21 mouse cellular contexts compared by ENCODE assay signal in genomic region chr13:75719645-75720044, GRCm38 (mm10). TPM values are rescaled to one million over a fixed set of nuclear protein-coding genes. Genes with fewer than 3 reads are reported as not detected.
DNase-seq lines count a peak whose midpoint lies in the region; ATAC-seq and TF ChIP-seq lines count a peak whose summit lies in the region.
"Had no signal": no experiment of that assay in that cellular context is flagged by ENCODE, and none has a peak within 500 bp of the region (broad histone marks: within the 10 kb centered on the region; RNA-seq: fewer than 3 reads in every experiment).

No protein-coding gene starts in this region.

- intact Hi-C loops in heart, postnatal 36 days (cut with DNase I): no loop called here

- no peaks in the 10 kb centered on the region for H3K27me3 ChIP-seq in heart, embryonic 10.5 days (ENCODE audit: insufficient read depth, poor library complexity, severe bottlenecking)
- no peaks in the 10 kb centered on the region for H3K27me3 ChIP-seq in stomach, embryonic 15.5 days (replicated peaks)
- no peaks in the 10 kb centered on the region for H3K27me3 ChIP-seq in stomach, postnatal 0 days (ENCODE audit: control insufficient read depth, insufficient read depth, low read length)
- H3K27me3 ChIP-seq in liver, embryonic 14.5 days (ENCODE audit: control insufficient read depth, insufficient read depth, low read length): no peaks in the 10 kb centered on the region
- no peaks in the 10 kb centered on the region for H3K27me3 ChIP-seq in midbrain, embryonic 10.5 days (ENCODE audit: low read depth, poor library complexity, severe bottlenecking)
- H3K27me3 ChIP-seq in forebrain, embryonic 13.5 days: no peaks in the 10 kb centered on the region
- H3K27me3 ChIP-seq: midbrain, embryonic 13.5 days; neural tube, embryonic 15.5 days had no signal

- no peaks in the 10 kb centered on the region for H3K36me3 ChIP-seq in heart, embryonic 10.5 days
- H3K36me3 ChIP-seq in stomach, embryonic 15.5 days: no peaks in the 10 kb centered on the region
- no peaks in the 10 kb centered on the region for H3K36me3 ChIP-seq in stomach, postnatal 0 days (ENCODE audit: control insufficient read depth, insufficient read depth, low read length)
- H3K36me3 ChIP-seq in liver, embryonic 14.5 days (replicated peaks; ENCODE audit: control insufficient read depth, insufficient read depth, low read depth): peaks cover 18% of the 10 kb centered on the region
- no peaks in the 10 kb centered on the region for H3K36me3 ChIP-seq in midbrain, embryonic 10.5 days
- no peaks in the 10 kb centered on the region for H3K36me3 ChIP-seq in forebrain, embryonic 13.5 days (ENCODE audit: poor library complexity, severe bottlenecking)
- H3K36me3 ChIP-seq: midbrain, embryonic 13.5 days; neural tube, embryonic 15.5 days had no signal

- DNase-seq in heart, embryonic 10.5 days (ENCODE audit: low spot score): no peak
- DNase-seq in heart, postnatal 36 days: no peak
- no peak for DNase-seq in stomach, postnatal 0 days (ENCODE audit: low spot score)
- no peak for DNase-seq in liver, embryonic 14.5 days (ENCODE audit: low read depth in 3 of 3, low spot score in 3 of 3)
- no peak for DNase-seq in layer of hippocampus, postnatal 36 days
- DNase-seq in midbrain, embryonic 10.5 days (ENCODE audit: low spot score): no peak
- DNase-seq: adrenal gland, postnatal 25 days; cerebellum, adult 18-20 months; cerebellum, postnatal 36 days; forebrain, postnatal 0 days; kidney, adult 2 months; kidney, postnatal 10 days; lung, postnatal 36 days; retina, postnatal 1 day; right cerebral cortex, postnatal 14 days; thymus, postnatal 14 days had no signal

- H3K9me3 ChIP-seq in heart, embryonic 10.5 days: no peaks in the 10 kb centered on the region
- H3K9me3 ChIP-seq in stomach, embryonic 15.5 days: no peaks in the 10 kb centered on the region
- no peaks in the 10 kb centered on the region for H3K9me3 ChIP-seq in stomach, postnatal 0 days (ENCODE audit: control insufficient read depth, low read length)
- no peaks in the 10 kb centered on the region for H3K9me3 ChIP-seq in liver, embryonic 14.5 days (ENCODE audit: control insufficient read depth, low read length)
- H3K9me3 ChIP-seq in midbrain, embryonic 10.5 days (replicated peaks): no peaks in the 10 kb centered on the region
- no peaks in the 10 kb centered on the region for H3K9me3 ChIP-seq in forebrain, embryonic 13.5 days (replicated peaks)
- H3K9me3 ChIP-seq: midbrain, embryonic 13.5 days; neural tube, embryonic 15.5 days had no signal

- ATAC-seq in stomach, embryonic 15.5 days (ENCODE audit: insufficient read depth, low FRiP score, low read depth): peak; percentile 73; the same call in 1 of the 2 replicates
- ATAC-seq in stomach, postnatal 0 days (ENCODE audit: low FRiP score, low TSS enrichment): no peak
- peak; percentile 84 for ATAC-seq in liver, embryonic 14.5 days (ENCODE audit: insufficient read depth)
- ATAC-seq in forebrain, embryonic 13.5 days: no peak
- ATAC-seq: forebrain, postnatal 0 days; hindbrain, embryonic 16.5 days; midbrain, embryonic 13.5 days had no signal

- WGBS in heart, embryonic 10.5 days: 62% methylated on average over 4 of the region's 4 CpGs
- 67% methylated on average over 4 of the region's 4 CpGs for WGBS in stomach, embryonic 15.5 days
- 78% methylated on average over 4 of the region's 4 CpGs for WGBS in stomach, postnatal 0 days
- 12% methylated on average over 4 of the region's 4 CpGs for WGBS in liver, embryonic 14.5 days (ENCODE audit: insufficient replicate concordance)
- WGBS in midbrain, embryonic 10.5 days: 82% methylated on average over 4 of the region's 4 CpGs
- WGBS in forebrain, embryonic 13.5 days: 84% methylated on average over 4 of the region's 4 CpGs

- no peak overlapping the region for H3K4me2 ChIP-seq in stomach, embryonic 15.5 days
- no peak overlapping the region for H3K4me2 ChIP-seq in stomach, postnatal 0 days (replicated peaks; ENCODE audit: low read depth)
- H3K4me2 ChIP-seq in liver, embryonic 14.5 days (ENCODE audit: low read depth): peak overlapping the region; percentile 70
- no peak overlapping the region for H3K4me2 ChIP-seq in forebrain, embryonic 13.5 days
- H3K4me2 ChIP-seq: midbrain, embryonic 13.5 days; neural tube, embryonic 15.5 days had no signal

- H3K9ac ChIP-seq in stomach, embryonic 15.5 days: no peak overlapping the region
- H3K9ac ChIP-seq in stomach, postnatal 0 days (ENCODE audit: low read length): no peak overlapping the region
- peak overlapping the region; percentile 31; the same call in 1 of the 2 replicates for H3K9ac ChIP-seq in liver, embryonic 14.5 days (replicated peaks)
- H3K9ac ChIP-seq in forebrain, embryonic 13.5 days: no peak overlapping the region
- H3K9ac ChIP-seq: forebrain, postnatal 0 days; midbrain, embryonic 13.5 days; neural tube, embryonic 15.5 days had no signal

- TF ChIP-seq CTCF in stomach, postnatal 0 days (IDR thresholded peaks at IDR 0.05; ENCODE audit: low read depth): no peak
- TF ChIP-seq CTCF in liver, embryonic 14.5 days (IDR thresholded peaks at IDR 0.05; ENCODE audit: low read depth): no peak

- no peaks in the 10 kb centered on the region for H3K4me1 ChIP-seq in heart, embryonic 10.5 days
- no peaks in the 10 kb centered on the region for H3K4me1 ChIP-seq in stomach, embryonic 15.5 days
- H3K4me1 ChIP-seq in stomach, postnatal 0 days (replicated peaks; ENCODE audit: control insufficient read depth, insufficient read depth): no peaks in the 10 kb centered on the region
- H3K4me1 ChIP-seq in liver, embryonic 14.5 days (replicated peaks; ENCODE audit: control insufficient read depth in 2 of 2, insufficient read depth in 2 of 2, low read length in 1 of 2): peaks cover 66 to 68% of the 10 kb centered on the region in 2 experiments
- no peaks in the 10 kb centered on the region for H3K4me1 ChIP-seq in midbrain, embryonic 10.5 days
- no peaks in the 10 kb centered on the region for H3K4me1 ChIP-seq in forebrain, embryonic 13.5 days
- H3K4me1 ChIP-seq: midbrain, embryonic 13.5 days; neural tube, embryonic 15.5 days had no signal

- no peak for TF ChIP-seq EP300 in stomach, postnatal 0 days (optimal IDR thresholded peaks at IDR 0.05)
- TF ChIP-seq EP300 in liver, embryonic 14.5 days (IDR thresholded peaks at IDR 0.05; ENCODE audit: low read depth): peak; percentile 51; the same call in 1 of the 2 replicates

- no peak overlapping the region for H3K4me3 ChIP-seq in heart, embryonic 10.5 days
- no peak overlapping the region for H3K4me3 ChIP-seq in stomach, embryonic 15.5 days (replicated peaks)
- H3K4me3 ChIP-seq in stomach, postnatal 0 days (ENCODE audit: low read depth, low read length): no peak overlapping the region
- peak overlapping the region; percentile 28 to 29 for H3K4me3 ChIP-seq in liver, embryonic 14.5 days (ENCODE audit: insufficient read depth in 1 of 2, low read depth in 2 of 2, low read length in 2 of 2)
- no peak overlapping the region for H3K4me3 ChIP-seq in midbrain, embryonic 10.5 days
- no peak overlapping the region for H3K4me3 ChIP-seq in forebrain, embryonic 13.5 days
- H3K4me3 ChIP-seq: midbrain, embryonic 13.5 days; neural tube, embryonic 15.5 days had no signal

- peak overlapping the region; percentile 47; the same call in 1 of the 2 replicates for H3K27ac ChIP-seq in heart, embryonic 10.5 days
- no peak overlapping the region for H3K27ac ChIP-seq in stomach, embryonic 15.5 days
- H3K27ac ChIP-seq in stomach, postnatal 0 days (replicated peaks): no peak overlapping the region
- H3K27ac ChIP-seq in liver, embryonic 14.5 days: peak overlapping the region; percentile 58
- no peak overlapping the region for H3K27ac ChIP-seq in midbrain, embryonic 10.5 days (replicated peaks)
- H3K27ac ChIP-seq in forebrain, embryonic 13.5 days: no peak overlapping the region
- H3K27ac ChIP-seq: midbrain, embryonic 13.5 days; neural tube, embryonic 15.5 days had no signal

RNA-seq across cellular contexts. Expression of gene Ell2, which starts 13.1 kb away (rescaled TPM):
- polyA plus RNA-seq in heart, embryonic 10.5 days (2016; fragmentation: Nextera tagmentation; extraction: Ambion mirVana): 9.6 and 12.5 TPM in 2 replicates
- 10 to 100 TPM; 17.0 to 23.2 TPM for total RNA-seq in heart, postnatal 36 days (2021)
- 12.2 and 14.9 TPM in 2 replicates for polyA plus RNA-seq in stomach, embryonic 15.5 days (2015; fragmentation: Nextera tagmentation; extraction: Ambion mirVana)
- polyA plus RNA-seq in stomach, postnatal 0 days (2015; fragmentation: Nextera tagmentation; extraction: Ambion mirVana): 13.0 and 13.6 TPM in 2 replicates
- polyA plus RNA-seq in liver, embryonic 14.5 days (2012; rRNA removed): 20.2 and 30.5 TPM in 2 replicates
- 41.2 and 44.0 TPM in 2 replicates for polyA plus RNA-seq in liver, embryonic 14.5 days (2014; fragmentation: Nextera tagmentation; extraction: Ambion mirVana)
- 10 to 100 TPM; 32.9 to 34.6 TPM for total RNA-seq in layer of hippocampus, postnatal 36 days (2021)
- 4.6 and 5.7 TPM in 2 replicates for polyA plus RNA-seq in midbrain, embryonic 10.5 days (2016; fragmentation: Nextera tagmentation; extraction: Ambion mirVana)
- 1.5 and 2.0 TPM in 2 replicates for polyA plus RNA-seq in forebrain, embryonic 13.5 days (2015; fragmentation: Nextera tagmentation; extraction: Ambion mirVana)

Comparison
In these comparisons a context has a peak if more than half of its experiments do, and no peak if none do; other contexts are left out.
1. ATAC-seq: peak in stomach, embryonic 15.5 days (single experiment) and liver, embryonic 14.5 days (single experiment); none in stomach, postnatal 0 days (single experiment) and forebrain, embryonic 13.5 days (single experiment).
2. H3K27ac ChIP-seq: peak in heart, embryonic 10.5 days (single experiment) and liver, embryonic 14.5 days (single experiment); none in stomach, embryonic 15.5 days (single experiment), stomach, postnatal 0 days (single experiment), midbrain, embryonic 10.5 days (single experiment) and forebrain, embryonic 13.5 days (single experiment).
3. H3K4me3 ChIP-seq: peak in liver, embryonic 14.5 days (2 of 2); none in heart, embryonic 10.5 days (single experiment), stomach, embryonic 15.5 days (single experiment), stomach, postnatal 0 days (single experiment), midbrain, embryonic 10.5 days (single experiment) and forebrain, embryonic 13.5 days (single experiment).